Mouse (Mus musculus) thymus, postnatal 0 days (tissue): Measurements from ENCODE around the gene Gm21974. TPM values are rescaled to one million over a fixed set of nuclear protein-coding genes. Genes with fewer than 3 reads are reported as not detected.
"Not testable (repeated sequence)": the region's sequence is repeated elsewhere in the genome, so short reads cannot be mapped to it uniquely, and the experiment has no call there.

Experiments used
- DNase-seq: peaks from one replicate; pipeline ENCODE4 v3.0.0-alpha.2; 2015; ENCODE audit warnings: low spot score
- polyA plus RNA-seq: library from polyadenylated mRNA; unstranded; fragments of >200 nt; fragmentation: Nextera tagmentation; extraction: Ambion mirVana; gene quantifications from 2 replicates; pipeline ENCODE4 v1.2.1, GENCODE M21; 2015

The Gm21974 gene
- polyA plus RNA-seq, 1 experiment from 2014 or later: not detected

DNA sequence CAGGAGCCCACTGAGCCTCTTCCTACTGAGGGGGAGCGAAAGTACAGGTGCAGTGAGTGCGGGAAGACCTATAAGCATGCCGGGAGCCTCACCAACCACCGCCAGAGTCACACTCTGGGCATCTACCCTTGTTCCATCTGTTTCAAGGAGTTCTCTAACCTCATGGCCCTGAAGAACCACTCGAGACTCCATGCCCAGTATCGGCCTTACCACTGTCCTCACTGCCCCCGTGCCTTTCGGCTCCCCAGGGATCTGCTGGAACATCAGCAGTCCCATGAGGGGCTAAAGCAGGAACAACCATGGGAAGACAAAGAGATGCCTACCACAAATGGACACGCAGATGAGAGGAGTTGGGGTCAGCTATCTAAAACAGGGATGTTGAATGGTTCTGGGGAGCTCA, 16.0 kb downstream of the Gm21974 start:
- no peak for DNase-seq

DNA sequence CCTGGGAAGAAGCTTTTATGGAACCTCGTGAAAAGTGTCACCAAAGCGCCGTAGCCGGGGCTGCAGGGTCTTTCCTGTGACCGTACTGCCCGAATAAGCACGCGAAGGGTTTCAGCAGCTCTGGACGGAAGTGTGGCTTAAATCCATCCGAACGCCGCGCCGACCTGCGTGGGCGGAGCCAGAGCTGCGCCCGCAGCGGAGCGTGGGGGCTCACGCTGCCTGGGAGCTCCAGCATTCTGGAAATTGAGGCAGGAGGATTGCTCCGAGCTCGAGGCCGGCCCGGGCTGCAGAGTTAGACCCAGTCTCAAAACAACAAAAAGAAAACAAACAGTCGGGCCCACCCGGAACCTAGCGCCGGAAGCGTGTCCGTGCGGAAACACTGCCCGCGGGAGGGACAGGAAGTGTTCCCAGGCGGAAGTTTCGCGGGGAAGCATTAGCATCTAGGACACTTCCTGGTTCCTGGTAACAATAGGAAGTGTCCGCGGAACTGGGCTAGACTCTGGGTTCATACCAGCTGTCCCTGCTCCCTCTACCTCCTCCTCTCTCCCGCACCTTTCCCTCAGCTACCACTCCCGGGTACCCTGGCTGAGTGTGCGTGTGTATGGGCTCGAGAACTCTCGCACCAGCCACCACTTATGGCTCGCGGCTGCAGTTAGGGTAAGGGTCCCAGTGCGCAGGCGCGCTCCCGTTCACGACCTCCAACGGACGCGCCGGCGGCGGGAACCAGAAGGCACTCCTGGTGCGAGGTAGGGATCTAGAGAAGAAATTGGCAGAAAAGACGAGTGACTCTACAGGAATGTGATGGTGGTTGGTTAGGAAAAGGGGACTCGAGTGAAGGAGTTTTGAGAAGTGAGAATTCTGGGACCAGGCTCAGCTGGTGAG, 18.5 kb downstream of the Gm21974 start, which contains the start of gene Zfp668:
Gene Zfp668, minus strand, starts transcription at position 362 of the 882 bp plus-strand sequence.
- peak; percentile 91 for DNase-seq

DNA sequence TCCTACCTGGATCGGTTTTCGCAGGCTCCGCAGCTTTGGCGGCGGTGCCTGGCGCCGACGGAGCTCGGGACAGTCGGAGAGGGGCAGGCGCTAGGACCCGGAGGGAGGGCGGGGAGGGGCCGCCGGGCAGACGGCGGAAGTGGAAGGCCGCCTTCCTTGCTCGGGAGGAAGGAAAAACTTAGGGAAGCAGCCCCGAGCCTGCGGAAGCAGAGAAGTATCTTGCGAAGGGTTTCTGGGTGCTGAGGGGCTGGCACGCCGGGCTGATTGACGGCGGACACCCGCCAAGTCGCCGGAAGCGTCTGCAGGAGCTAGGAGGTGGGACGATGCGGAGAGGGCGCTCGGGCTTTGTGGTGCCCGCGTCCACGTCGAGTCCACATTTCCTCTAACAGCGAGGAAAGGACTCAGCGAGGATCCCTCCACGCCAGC, 19.2 kb downstream of the Gm21974 start, which contains the start of gene Zfp646:
Gene Zfp646, plus strand, starts transcription at position 181 of the 426 bp plus-strand sequence.
- peak; percentile 84 for DNase-seq

DNA sequence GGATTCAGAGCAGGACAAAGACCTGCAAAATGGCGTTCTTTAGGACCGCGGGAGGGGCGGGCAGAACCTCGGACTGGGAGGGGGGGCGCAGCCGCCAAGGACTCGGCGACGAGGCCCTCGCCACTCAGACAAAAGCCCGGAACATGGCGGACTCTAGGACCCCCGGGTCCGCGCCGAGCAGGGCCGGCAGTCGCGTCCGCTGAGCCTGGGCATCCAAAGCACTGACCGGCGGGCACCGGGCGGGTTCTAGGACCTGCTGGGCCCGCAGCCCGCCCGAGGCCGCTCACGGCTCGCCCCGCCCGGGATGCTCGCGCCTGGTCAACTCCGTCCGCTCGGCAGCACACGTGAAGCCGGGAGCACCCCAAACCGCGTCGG, 19.6 kb downstream of the Gm21974 start:
- peak; percentile 90 for DNase-seq

DNA sequence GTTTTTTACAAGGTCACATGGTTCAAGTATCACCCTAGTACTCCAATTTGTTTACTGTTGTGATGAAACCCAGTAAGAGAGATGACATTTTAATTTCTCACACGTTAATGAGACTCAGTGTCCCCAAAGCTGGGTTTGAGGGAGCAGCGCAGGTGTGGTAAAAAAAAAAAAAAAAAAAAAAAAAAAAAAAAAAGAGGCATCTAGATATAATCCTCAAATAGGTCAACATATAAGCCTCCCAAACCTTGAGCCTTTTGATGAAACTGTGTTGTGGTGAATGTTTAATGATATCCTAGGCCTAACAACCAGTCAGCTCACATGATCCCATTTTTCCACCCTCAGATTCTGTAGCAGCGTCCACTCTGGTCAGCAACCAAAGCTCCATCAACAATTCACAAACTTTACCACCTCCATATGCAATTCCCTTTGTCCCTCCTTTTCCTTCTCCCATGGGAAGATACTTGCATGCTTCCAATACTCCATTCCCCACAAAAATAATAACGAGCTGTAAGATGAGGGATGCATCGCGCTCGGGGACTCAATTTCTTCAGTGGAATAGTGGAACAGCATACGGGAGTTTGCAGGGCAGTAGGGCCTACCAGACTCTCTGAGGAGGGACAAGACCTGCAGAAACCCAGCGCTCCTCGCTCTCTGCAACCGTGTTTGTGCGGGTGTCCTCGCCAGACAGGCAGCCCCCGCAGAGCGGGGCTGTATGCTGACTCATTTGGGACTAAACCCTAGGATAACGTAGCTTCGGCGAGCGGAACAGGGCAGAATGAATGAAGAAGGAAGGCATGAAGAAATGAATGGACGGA, 20.2 kb downstream of the Gm21974 start:
- no peak for DNase-seq

DNA sequence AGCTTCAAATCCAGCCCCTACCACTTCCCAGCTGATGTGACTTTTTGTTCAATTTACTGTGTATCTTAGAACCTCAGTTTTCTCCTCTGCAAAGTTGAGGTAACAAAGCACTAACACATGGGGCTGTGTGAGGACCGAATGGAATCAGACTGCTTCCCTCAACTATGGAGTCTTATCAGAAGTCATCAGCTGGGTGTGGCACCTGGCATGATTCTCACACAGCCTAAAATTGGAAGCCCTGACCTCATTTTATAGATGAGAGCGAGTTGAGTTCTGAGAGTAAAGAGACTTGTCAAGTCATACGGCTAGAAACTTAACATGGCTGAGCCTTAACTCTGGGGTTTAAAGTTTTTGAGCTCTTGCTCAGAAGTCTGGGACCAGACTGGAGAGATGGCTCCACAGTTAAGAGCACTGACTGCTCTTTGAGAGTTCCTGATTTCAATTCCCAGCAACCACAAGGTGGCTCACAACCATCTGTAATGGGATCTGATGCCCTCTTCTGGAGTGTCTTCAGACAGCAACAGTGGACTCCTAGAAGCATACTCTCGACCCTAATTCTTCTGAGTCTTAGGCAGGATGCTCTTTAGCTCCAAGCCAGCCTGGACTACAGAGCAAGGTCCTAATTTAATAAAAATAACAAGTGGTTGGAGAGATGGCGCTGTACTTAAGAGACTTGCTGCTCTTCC, 25.0 kb downstream of the Gm21974 start:
- no peak for DNase-seq

DNA sequence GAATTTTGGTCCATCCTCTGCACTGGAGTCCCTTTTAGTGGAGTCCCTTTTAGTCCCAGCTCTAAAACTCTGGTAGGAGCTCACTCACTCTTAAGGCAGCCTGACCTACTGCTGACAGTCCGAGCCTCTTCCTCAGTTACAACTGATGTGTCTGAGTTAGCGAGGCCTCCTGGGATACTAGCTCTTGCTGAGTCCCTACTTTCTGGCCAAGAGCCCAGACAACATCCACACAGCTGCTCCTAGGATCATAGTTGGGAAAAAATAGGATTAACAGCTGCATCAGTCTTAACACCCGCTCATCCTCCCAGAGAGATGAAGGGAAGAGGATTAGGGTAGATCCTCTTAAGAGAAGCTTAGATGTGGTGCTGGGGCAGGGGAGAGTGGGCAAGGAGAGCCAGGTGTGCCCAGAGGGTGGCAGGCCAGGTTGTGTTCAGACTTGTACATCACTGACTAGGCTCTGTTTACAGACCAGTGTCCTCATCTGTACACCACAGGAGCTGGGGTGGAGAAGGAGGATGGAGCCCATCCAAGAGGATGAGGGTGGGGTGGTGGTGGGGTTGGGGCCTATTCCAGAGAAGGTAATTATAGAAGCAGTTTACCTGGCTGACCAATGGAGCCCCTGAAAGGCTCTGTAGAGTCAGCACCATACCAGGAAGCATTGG, 26.0 kb downstream of the Gm21974 start:
- no peak for DNase-seq

DNA sequence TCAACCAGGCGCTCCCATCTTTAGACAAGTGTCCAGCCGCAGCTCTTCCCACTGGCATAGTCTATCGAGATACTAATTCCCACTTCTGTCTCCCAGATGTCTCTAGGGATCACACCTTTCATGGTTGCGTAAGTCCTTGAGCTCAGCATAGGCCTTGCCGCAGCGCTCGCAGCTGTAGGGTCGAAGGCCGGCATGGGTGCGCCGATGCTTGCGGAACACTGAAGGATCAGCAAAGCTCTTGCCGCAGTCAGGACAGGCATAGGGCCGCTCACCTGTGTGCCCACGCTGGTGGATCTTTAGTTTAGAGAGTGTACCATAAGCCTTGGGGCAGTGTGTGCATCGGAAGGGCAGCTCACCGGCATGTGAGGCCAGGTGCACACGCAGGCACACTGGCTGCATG, 27.6 kb downstream of the Gm21974 start:
- no peak for DNase-seq

DNA sequence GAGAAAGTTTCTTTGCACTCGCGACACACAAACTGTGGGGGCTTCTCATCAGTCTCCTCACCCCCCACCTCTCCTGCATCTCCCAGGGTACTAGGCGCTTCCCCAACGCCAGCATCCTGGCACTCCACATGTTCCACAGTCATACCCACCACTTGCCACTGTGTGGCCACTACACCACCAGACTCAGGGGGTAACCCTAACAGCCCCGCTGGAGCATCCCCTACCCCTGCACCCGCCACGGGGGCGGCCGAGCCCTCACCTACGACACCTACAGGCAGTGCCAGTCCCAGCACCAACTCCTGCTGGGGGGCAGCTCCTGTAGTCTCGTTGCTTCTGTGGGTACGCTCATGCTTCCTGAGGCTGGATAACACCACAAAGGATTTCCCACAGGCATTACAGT, 28.8 kb downstream of the Gm21974 start:
- no peak for DNase-seq

DNA sequence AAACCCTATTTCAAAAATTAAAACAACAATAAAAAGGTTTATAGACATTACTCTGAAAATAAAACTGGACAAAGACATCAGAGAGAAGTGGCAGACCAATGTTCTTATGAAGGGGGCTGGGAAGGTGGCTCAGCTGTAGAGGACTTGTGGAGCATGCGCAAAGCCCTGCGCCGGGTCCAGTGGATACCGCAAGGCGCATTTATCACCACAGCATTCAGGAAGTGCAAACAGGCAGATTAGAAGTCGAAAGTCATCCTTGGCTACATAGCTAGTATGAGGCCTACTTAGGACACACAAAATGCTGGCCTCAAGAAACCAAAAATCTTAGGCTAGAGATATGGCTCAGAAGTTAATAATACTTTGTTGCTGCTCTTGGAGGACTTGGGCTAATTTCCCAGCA, 37.0 kb downstream of the Gm21974 start:
- DNase-seq: no peak

DNA sequence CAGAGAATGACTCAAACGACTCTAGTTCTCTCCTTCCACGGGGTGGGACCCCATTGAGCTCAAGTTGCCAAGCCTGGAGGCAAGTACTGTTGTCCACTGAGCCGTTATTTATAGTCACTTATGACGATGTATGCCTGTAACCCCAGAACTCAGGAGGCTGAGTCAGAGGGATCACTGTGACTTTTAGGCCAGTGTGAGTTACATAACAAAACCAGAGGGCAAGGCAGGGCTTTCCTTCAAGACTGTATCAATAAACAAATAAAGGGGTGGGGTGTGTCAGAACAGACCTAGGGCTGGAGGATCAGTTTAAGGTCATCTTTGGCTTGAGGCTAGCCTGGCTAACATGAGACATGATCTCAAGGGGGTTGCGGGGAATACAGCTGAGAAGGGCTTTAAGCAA, 44.3 kb downstream of the Gm21974 start:
- no peak for DNase-seq

DNA sequence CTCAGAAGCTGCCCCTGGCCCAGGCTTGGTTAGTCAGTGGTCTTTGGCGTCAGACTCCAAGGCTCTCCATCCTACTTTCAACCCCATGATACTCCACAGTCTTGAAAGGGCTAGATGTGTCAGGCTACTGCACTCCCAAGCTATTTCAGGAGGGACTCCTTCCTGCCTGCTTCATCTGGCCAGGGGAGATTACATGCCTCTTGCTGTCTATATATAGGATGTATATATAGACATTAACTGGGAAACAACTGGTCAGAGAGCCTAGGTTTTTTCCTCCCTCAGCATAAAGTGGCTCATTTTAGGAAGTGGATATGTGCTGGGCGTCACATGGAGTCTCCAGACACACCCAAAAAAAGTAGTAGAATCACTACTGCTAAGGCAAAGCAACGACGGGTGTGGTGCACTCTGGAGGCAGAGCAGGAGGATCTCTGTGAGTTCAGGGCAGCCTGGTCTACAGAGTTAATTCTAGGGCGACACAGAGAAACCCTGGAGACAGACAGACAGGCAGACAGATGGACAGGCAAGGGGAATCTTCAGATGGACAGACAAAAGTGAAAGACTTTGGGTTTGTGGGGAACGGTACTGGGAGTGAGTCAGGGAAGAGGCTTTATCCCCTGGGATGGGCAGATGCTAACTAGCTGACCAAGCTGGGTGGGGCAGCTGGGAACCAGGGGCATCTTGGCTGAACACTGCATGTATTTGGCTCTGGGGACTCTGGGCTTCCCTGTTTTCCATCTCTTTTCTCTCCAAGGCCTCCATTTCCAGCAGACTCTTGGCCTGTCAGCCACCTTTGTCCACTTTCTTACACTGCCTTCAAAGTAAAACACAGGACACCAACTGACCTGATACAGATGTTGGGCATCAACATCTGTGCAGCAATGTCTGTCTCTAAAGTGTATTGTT, 45.0 kb downstream of the Gm21974 start:
- DNase-seq: no peak

DNA sequence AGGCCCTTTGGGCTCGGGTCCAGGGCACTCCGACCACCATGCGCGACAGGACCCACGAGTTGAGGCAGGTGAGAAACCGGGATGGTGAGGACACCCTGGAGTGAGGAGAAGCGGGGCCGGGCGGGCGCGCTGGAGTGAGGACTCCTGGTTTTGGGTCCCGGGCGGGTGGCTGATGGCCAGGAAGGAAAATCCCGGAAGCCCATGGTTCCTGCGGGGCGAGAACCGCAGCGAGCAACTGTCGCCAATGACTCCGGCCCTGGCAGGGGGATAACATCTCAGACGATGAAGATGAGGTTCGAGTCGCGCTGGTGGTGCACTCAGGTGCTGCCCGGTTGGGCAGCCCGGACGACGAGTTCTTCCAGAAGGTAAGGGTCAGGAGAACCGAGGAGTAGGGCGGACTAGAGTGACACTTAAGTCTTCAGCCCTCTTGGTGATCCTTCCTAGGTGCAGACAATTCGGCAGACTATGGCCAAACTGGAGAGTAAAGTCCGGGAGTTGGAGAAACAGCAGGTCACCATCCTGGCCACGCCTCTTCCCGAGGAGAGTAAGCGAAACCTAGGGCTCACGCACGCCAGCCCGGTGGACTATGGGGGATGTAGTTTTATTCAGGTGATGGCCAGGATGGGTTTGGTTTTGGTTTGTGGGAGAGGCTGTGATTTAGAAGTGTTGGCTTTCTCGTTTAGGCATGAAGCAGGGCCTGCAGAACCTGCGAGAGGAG, 53.1 kb downstream of the Gm21974 start:
- DNase-seq: peak; percentile 79

DNA sequence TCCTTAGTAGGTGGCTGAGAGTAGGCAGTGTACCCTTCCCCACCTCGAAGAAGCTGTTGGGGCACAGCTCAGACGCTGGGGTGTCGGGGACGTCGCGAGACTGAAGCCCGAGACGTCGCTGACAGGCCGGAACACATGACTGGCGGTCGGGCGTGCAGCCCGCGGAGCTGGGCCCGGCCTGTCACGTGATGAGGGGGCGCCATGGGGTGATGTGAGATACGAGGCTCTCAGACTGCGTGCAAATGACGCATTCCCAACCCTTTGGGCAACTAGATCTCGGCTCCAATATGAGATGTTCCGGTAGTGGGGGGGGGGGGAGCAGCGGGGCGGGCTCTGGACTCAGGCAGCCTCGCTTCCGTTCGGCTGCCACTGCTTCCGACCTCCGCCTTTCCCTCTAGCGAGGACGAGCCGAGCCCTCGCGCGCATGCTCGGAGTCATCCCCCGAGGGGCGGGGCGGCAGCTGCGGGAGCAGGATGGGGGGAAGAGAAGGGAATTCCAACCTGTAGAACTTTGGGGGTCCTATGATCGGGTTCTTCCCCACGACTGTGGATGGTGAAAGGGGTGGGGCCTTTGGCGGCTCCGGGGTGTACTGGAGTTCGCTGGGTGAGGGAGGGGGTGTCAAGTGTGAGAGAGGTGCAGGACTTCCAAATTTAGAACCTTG, 53.8 kb downstream of the Gm21974 start:
- DNase-seq: peak; percentile 91

DNA sequence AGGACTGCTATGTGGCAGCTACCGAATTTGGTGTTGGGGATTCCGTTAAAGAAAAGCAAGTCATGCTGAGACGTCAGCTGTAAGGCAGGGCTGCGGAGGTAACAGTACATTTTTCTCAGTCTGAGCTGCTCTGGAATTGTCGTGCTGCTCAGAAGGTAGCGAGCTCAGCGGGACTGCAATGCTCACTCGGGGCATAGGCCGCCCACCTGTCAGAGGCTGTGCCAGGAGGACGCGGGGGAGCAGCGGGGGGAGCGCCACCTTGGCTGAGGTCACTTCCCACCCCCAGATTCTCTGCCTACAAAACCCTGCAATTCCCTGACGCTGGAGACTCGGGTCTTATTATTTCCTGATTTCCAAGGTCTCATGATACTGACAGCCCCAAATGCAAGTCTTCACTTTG, 54.4 kb downstream of the Gm21974 start:
- peak; percentile 63 for DNase-seq

DNA sequence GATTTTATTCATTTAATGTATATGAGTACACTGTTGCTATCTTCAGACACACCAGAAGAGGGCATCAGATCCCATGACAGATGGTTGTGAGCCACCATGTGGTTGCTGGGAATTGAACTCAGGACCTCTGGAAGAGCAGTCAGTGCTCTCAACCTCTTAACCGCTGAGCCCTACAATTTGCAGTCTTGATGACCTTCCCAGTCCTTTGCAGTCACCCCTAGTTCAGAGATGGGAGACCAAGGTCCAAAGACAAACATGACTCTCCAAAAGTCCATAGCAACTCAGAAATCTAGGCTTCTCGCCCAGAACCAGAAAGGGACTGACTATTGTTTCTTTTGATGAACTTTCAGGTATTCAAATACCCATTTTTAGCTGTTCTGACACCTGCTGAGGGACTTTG, 55.2 kb downstream of the Gm21974 start:
- not testable (repeated sequence) for DNase-seq

DNA sequence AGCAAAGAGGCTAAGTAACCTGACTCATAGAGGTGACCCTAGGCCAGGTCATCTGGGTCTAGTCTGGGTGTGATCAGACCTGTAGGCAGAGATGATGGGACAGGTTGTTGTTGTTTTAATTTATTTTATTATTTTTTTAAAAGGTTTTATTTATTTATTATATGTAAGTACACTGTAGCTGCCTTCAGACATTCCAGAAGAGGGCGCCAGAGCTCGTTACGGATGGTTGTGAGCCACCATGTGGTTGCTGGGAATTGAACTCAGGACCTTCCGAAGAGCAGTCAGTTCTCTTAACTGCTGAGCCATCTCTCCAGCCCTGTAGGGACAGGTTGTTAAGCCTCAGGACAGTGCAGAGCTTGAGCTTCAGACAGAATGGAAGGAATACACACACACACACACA, 57.4 kb downstream of the Gm21974 start:
- DNase-seq: not testable (repeated sequence)

DNA sequence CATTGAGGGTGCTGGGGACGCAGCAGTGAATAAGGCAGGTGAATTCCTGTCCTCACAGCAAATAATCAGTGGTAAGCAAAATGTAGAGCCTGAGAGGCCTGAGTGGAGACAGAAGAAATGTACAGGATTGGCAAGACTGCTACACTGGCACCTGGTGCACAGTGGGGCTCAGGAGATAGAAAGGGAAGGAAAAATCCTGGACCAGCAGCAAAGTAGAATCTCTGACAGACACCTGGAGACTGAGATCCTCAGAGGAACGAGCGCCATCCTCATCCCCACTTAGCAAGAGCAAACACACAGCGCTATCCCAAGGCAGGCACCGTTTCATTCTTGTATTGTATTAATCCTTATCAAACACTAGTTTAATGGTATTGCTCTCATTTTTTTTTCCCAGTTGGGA, 57.8 kb downstream of the Gm21974 start:
- DNase-seq: no peak
